Mouse (Mus musculus) hindbrain, embryonic 14.5 days (tissue): Measurements from ENCODE around the gene Man2b1. TPM values are rescaled to one million over a fixed set of nuclear protein-coding genes. Genes with fewer than 3 reads are reported as not detected.

Experiments
- ATAC-seq: fragments of 200-750 bp; cut with Nextera tagmentation; 2 replicates; pipeline ENCODE4 v1.8.0; 2017; ENCODE audit warnings: moderate number of reproducible peaks, mild to moderate bottlenecking, moderate TSS enrichment, moderate library complexity; ENCODE audit not compliant: low FRiP score
- DNase-seq: peaks from one replicate; pipeline ENCODE4 v3.0.0-alpha.2; 2015; ENCODE audit warnings: low spot score
- H3K27ac ChIP-seq: fragments of 300-500 bp; sonication (generic); 2 replicates; pipeline ENCODE4 v1.5.1; 2014; ENCODE audit warnings: mild to moderate bottlenecking, moderate library complexity
- H3K27me3 ChIP-seq: fragments of 300-500 bp; sonication (generic); 2 replicates; pipeline ENCODE4 v1.6.1; 2014; ENCODE audit warnings: mild to moderate bottlenecking, low read length, mixed read lengths; ENCODE audit not compliant: control insufficient read depth, insufficient read depth
- H3K36me3 ChIP-seq: fragments of 300-500 bp; sonication (generic); replicated peaks from 2 replicates; pipeline ENCODE4 v1.6.1; 2014; ENCODE audit not compliant: control insufficient read depth, insufficient read depth
- H3K4me1 ChIP-seq: fragments of 300-500 bp; sonication (generic); replicated peaks from 2 replicates; pipeline ENCODE4 v1.6.1; 2014; ENCODE audit warnings: antibody characterized with exemption, low read length, mixed read lengths; ENCODE audit not compliant: control insufficient read depth, insufficient read depth
- H3K4me2 ChIP-seq: fragments of 300-500 bp; sonication (generic); replicated peaks from 2 replicates; pipeline ENCODE4 v1.6.1; 2014; ENCODE audit warnings: mild to moderate bottlenecking, moderate library complexity
- H3K4me3 ChIP-seq: fragments of 300-500 bp; sonication (generic); replicated peaks from 2 replicates; pipeline ENCODE4 v1.5.1; 2014; ENCODE audit warnings: mild to moderate bottlenecking, low read length
- H3K9ac ChIP-seq: fragments of 300-500 bp; sonication (generic); 2 replicates; pipeline ENCODE4 v1.6.1; 2014
- H3K9me3 ChIP-seq: fragments of 300-500 bp; sonication (generic); 2 replicates; pipeline ENCODE4 v1.6.1; 2016; ENCODE audit warnings: low read length; ENCODE audit not compliant: control insufficient read depth
- WGBS: fragments of 180-500 bp; shearing (Covaris S2); extraction: QIAGEN DNeasy Blood & Tissue Kit; methylation state at CpG from one replicate; pipeline ENCODE4 v1.1.7; 2014; 5-methylcytosine and 5-hydroxymethylcytosine counted together
- polyA plus RNA-seq: library from polyadenylated mRNA; unstranded; fragments of >200 nt; fragmentation: Nextera tagmentation; extraction: Ambion mirVana; gene quantifications from 2 replicates; pipeline ENCODE4 v1.2.1, GENCODE M21; 2014

The Man2b1 gene
- polyA plus RNA-seq, result 17.3 and 20.1 TPM in 2 replicates

DNA sequence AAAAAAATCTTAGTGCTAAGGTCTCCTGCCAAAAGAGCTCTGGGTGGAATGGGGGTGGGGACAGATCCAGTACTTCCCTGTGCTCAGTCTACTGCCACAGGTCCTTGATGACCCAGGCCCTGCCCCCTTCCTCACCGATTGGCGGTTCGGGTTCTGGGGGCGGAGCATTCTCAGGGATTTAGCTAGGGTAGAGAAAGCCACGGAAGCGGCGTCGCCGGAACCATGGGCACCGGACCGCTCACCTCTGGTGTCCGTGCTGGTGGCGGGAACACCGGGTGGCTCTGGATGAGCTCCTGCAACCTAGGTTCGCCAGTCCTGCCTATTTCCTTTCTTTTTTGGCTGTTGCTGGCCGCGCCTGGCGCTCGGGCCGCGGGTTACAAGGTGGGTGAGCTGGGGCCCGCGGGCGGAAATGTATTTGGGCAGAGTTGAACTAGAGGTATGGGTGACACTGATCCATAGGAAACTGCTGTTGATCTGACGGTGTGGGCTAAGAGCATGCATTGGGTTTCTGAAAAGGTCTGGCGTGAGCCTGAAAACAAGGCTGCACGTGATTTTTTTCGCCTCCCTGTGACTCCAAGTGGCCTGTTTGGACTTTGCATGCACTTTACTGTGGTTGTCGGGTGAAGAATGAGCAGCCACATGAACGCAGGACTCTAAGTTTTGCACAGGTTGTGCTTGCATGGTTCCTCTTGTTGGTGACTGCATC lies at the start of gene Man2b1:
Man2b1 (plus strand) TSS at position 163 of the 706 bp plus-strand sequence.
- Histone ChIP-seq H3K27me3 (no peaks in the 10 kb centered on the region), H3K4me1 (peaks cover 12% of the 10 kb centered on the region), H3K9me3 (no peaks in the 10 kb centered on the region), H3K27ac (no peak within 1 kb of the TSS), H3K4me3 (peak within 1 kb of the TSS; percentile 42), H3K4me2 (peak within 1 kb of the TSS; percentile 68), H3K36me3 (peaks cover 26% of the 10 kb centered on the region), H3K9ac (peak within 1 kb of the TSS; percentile 54)
- ATAC-seq (peak; percentile 85), DNase-seq (peak; percentile 71)
- WGBS, result under 1% methylated on average over 30 of the region's 30 CpGs

DNA sequence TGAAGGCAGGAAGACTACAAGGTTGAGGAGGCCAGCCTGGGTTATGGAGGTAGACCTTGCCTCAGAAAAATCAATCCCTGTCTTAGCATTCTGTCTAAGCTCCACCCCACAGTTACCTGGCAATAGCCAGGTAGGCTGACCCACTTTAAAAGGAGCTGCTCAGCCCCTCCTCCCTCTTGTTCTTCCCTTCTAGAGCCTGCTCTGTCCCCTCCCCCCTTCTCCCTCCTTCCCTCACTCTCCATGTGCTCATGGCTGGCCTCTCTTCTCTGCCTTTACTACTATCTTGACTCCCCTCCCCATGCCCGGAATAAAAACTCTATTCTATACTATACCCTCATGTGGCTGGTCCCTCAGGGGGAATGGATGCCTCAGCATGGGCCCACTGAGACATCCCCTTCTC lies 49.2 kb upstream of the Man2b1 start:
- Histone ChIP-seq H3K36me3 (peaks cover 38% of the 10 kb centered on the region), H3K27ac (no peak overlapping the region), H3K9me3 (no peaks in the 10 kb centered on the region), H3K27me3 (no peaks in the 10 kb centered on the region), H3K4me2 (no peak overlapping the region), H3K4me3 (no peak overlapping the region), H3K4me1 (peaks cover 25% of the 10 kb centered on the region), H3K9ac (no peak overlapping the region)
- WGBS, result 63% methylated on average over 1 of the region's 1 CpGs
- DNase-seq (no peak), ATAC-seq (no peak)

DNA sequence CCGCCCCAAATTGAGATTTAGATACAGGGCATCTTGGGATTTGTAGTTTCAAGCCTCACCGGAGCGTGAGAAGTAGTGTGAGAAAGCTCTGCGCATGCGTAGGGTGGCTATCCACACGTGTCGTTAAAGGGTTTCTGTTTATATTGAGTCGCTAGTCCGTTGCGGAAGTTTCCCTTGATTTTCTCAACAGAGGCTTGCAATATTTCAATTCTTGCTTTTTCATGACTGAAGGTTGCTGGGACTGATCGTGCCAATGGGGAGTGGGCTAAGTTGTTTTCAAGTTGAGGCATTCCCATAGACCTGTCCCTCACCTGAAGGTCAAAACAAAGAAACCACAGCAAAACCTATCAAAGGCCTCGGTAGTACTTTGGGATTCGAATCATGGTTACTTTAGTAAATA lies 48.3 kb upstream of the Man2b1 start:
- Histone ChIP-seq H3K4me2 (peak overlapping the region; percentile 91), H3K27me3 (no peaks in the 10 kb centered on the region), H3K36me3 (peaks cover 35% of the 10 kb centered on the region), H3K27ac (no peak overlapping the region), H3K9ac (peak overlapping the region; percentile 86), H3K9me3 (no peaks in the 10 kb centered on the region), H3K4me3 (peak overlapping the region; percentile 73), H3K4me1 (peaks cover 25% of the 10 kb centered on the region)
- ATAC-seq, result no peak
- peak; percentile 81 for DNase-seq
- 2% methylated on average over 13 of the region's 13 CpGs for whole genome bisulfite sequencing

DNA sequence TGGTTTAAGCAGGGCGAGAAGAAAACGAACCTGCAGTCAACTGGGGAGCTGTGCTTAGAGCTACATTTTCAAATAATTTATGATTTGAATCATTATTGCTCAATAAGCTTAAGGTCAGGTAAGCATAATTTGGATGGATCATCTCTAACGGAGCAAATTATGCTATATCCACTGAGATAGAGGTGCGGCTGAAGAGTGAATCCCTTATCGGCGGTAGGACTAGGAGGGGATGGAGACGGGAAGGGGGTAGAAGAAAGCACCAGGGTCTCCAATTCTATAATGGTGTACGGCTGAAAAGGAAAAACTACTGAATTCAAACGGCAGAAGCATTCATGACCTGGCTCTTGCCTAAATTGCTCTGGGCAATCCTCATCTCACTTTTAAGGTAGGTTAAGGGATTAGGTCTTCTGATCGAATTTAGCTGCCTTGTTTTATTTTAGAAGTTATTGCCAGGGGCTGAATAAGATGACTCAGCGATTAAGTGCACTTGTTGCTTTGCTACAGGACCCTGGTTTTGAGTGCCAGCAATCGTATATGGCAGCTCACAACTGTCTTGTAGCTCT lies 47.8 kb upstream of the Man2b1 start:
- no peak overlapping the region for H3K27ac ChIP-seq
- no peaks in the 10 kb centered on the region for H3K9me3 ChIP-seq
- 8% methylated on average over 12 of the region's 12 CpGs for WGBS
- ATAC-seq, result no peak
- peak overlapping the region; percentile 73 for H3K4me3 ChIP-seq
- peaks cover 25% of the 10 kb centered on the region for H3K4me1 ChIP-seq
- DNase-seq, result no peak
- peak overlapping the region; percentile 91 for H3K4me2 ChIP-seq
- peaks cover 32% of the 10 kb centered on the region for H3K36me3 ChIP-seq
- peak overlapping the region; percentile 86 for H3K9ac ChIP-seq
- no peaks in the 10 kb centered on the region for H3K27me3 ChIP-seq

DNA sequence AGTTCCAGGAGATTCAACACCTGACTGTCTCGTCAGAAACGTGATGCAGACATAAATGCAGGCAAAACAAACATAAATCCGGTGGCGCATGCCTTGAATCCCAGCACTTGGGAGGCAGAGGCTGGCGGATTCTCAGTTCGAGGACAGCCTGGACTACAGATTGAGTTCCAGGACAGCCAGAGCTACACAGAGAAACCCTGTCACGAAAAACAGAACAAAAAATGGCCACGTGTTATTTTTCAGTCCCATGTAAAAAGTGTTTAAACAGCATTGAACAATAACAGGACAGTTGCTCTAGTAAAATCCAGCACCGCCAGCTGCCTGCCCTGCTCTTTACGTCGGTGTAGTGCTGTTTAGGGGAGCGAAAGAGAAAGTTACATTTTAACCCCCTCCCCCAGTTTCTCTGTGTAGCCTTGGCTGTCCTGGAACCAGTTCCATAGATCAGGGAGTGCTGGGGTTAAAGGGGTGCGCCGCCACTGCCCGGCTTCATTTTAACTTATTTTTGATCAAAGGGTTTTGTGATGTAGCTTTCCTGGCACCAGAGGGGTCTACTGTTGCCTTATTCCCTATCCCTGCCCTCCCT lies 47.3 kb upstream of the Man2b1 start:
- peaks cover 32% of the 10 kb centered on the region for H3K36me3 ChIP-seq
- H3K4me3 ChIP-seq, result peak overlapping the region; percentile 73
- no peaks in the 10 kb centered on the region for H3K27me3 ChIP-seq
- ATAC-seq (no peak), DNase-seq (peak; percentile 30)
- WGBS, result under 1% methylated on average over 15 of the region's 15 CpGs
- H3K9me3 ChIP-seq, result no peaks in the 10 kb centered on the region
- H3K9ac ChIP-seq, result peak overlapping the region; percentile 86
- H3K4me2 ChIP-seq, result peak overlapping the region; percentile 91
- peaks cover 25% of the 10 kb centered on the region for H3K4me1 ChIP-seq
- peak overlapping the region; percentile 75; the same call in 1 of the 2 replicates for H3K27ac ChIP-seq

DNA sequence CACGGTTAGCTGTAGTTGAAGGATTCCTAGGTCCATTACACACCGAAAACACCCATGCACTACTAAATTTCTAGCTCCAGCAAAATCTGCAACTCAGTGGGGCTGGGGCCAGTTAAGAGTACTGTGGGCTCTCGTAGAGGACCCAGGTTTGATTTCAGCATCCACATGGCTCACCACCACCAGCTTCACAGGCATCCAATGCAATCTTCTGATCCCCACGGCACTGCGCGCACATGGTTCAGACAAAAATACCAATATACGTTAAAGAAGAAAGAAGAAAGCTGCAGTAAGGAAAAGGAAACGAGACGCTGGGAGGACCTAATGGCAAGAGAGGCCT lies 46.7 kb upstream of the Man2b1 start:
- H3K4me3 ChIP-seq, result peak overlapping the region; percentile 73
- H3K36me3 ChIP-seq, result peaks cover 32% of the 10 kb centered on the region
- peak overlapping the region; percentile 86 for H3K9ac ChIP-seq
- ATAC-seq, result peak; percentile 44
- WGBS, result under 1% methylated on average over 9 of the region's 9 CpGs
- no peaks in the 10 kb centered on the region for H3K9me3 ChIP-seq
- peak overlapping the region; percentile 91 for H3K4me2 ChIP-seq
- peaks cover 25% of the 10 kb centered on the region for H3K4me1 ChIP-seq
- H3K27ac ChIP-seq, result peak overlapping the region; percentile 75
- no peak for DNase-seq
- no peaks in the 10 kb centered on the region for H3K27me3 ChIP-seq

DNA sequence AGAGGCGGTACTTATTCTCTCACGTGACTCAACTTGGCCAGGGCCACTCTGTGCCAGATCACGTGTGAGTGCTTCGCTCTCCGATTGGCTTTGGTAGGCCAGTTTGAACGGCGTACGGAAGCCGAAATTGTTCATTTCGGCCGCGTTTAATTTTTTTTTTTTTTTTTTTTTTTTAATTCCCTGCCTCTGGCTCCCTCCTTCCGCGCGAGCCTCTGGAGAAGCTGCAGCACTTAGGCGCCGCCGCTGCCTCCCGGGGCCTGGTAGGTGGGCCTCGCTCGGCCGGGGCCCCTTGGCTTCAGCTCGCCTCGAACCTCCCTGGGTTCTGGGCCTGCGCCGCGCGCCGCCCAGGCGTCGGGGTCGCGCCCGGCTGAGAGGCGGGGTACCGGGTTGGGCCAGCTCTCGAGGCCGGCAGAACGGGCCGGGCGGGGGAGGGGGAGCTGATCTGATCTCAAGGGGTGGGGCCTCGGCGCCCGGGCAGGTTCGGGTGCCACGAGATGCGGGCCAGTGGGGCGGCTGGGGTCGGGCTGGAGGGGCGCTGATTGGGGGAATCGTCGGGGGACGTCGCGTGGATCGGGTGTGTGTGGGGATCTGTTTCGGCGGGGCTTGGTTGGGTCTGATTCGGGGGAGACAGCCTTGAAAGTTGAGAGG lies 46.2 kb upstream of the Man2b1 start, which contains the start of gene Tnpo2:
Tnpo2 (plus strand) TSS at position 198 of the 648 bp plus-strand sequence.
- peak; percentile 95 for DNase-seq
- ATAC-seq, result peak; percentile 92
- Histone ChIP-seq H3K27me3 (no peaks in the 10 kb centered on the region), H3K4me1 (peaks cover 25% of the 10 kb centered on the region), H3K9me3 (no peaks in the 10 kb centered on the region), H3K9ac (peak within 1 kb of the TSS; percentile 86), H3K36me3 (peaks cover 31% of the 10 kb centered on the region), H3K27ac (peak within 1 kb of the TSS; percentile 97), H3K4me3 (peak within 1 kb of the TSS; percentile 73), H3K4me2 (peak within 1 kb of the TSS; percentile 91)
- under 1% methylated on average over 53 of the region's 59 CpGs for WGBS

DNA sequence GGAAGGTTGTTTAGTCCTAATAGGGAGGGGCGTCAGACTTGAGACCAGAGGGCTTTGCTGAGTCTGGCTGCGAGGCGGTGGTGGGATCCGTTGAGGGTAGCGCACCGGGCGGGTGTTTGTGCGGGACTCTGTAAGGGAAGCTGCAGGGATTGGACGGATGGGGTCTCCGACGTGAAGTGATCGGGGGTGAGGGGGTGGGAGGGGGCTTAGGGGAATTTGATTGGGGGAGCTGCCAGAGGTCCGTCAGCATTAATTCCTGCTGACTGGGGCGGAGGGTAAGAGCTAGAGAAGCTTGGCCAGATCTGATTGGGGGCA lies 45.7 kb upstream of the Man2b1 start:
- Histone ChIP-seq H3K27me3 (no peaks in the 10 kb centered on the region), H3K36me3 (peaks cover 26% of the 10 kb centered on the region), H3K4me1 (peaks cover 25% of the 10 kb centered on the region), H3K4me2 (peak overlapping the region; percentile 91), H3K9ac (peak overlapping the region; percentile 86), H3K27ac (peak overlapping the region; percentile 97), H3K4me3 (peak overlapping the region; percentile 73), H3K9me3 (no peaks in the 10 kb centered on the region)
- under 1% methylated on average over 14 of the region's 14 CpGs for WGBS
- ATAC-seq (peak; percentile 62), DNase-seq (peak; percentile 39)
